Mouse (Mus musculus) brain, embryonic 14.5 days (tissue): ENCODE measurements around the gene Clcn6.

ENCODE experiments used
- CTCF ChIP-seq: fragments of 200-500 bp; IDR thresholded peaks from 2 replicates; pipeline ENCODE4 v1.5.1; 2012; ENCODE audit warnings: inconsistent platforms, mild to moderate bottlenecking, moderate library complexity, borderline replicate concordance; ENCODE audit not compliant: insufficient read depth, insufficient read length; ENCODE audit errors: extremely low read depth
- POLR2A ChIP-seq: fragments of 200-500 bp; IDR thresholded peaks from 2 replicates; pipeline ENCODE4 v1.6.1; 2012; ENCODE audit warnings: mild to moderate bottlenecking, inconsistent platforms, borderline replicate concordance; ENCODE audit not compliant: poor library complexity, insufficient read depth, insufficient read length, severe bottlenecking; ENCODE audit errors: extremely low read depth

GRCm38 (mm10) chr4:148056246-148056645, 17.6 kb upstream of the Clcn6 start:
- TF ChIP-seq POLR2A (no peak), CTCF (no peak)
